Mouse (Mus musculus) heart, embryonic 11.5 days (tissue): ENCODE measurements around the gene Ring1. TPM values are rescaled to one million over a fixed set of nuclear protein-coding genes. Genes with fewer than 3 reads are reported as not detected.

Experiments used
- ATAC-seq: fragments of 200-750 bp; cut with Nextera tagmentation; replicated peaks from 2 replicates; pipeline ENCODE4 v1.8.0; 2017; ENCODE audit warnings: moderate library complexity; ENCODE audit not compliant: insufficient number of reproducible peaks, low FRiP score, low TSS enrichment
- H3K27ac ChIP-seq: fragments of 300-500 bp; sonication (generic); 2 replicates; pipeline ENCODE4 v1.5.1; 2014; ENCODE audit warnings: mild to moderate bottlenecking, low read depth, low read length
- H3K27me3 ChIP-seq: fragments of 300-500 bp; sonication (generic); 2 replicates; pipeline ENCODE4 v1.6.1; 2014; ENCODE audit warnings: mild to moderate bottlenecking, low read length, mixed read lengths; ENCODE audit not compliant: control insufficient read depth, insufficient read depth
- H3K36me3 ChIP-seq: fragments of 300-500 bp; sonication (generic); 2 replicates; pipeline ENCODE4 v1.6.1; 2014; ENCODE audit warnings: mild to moderate bottlenecking, low read length, moderate library complexity, mixed read lengths; ENCODE audit not compliant: control insufficient read depth, insufficient read depth
- H3K4me1 ChIP-seq: fragments of 300-500 bp; sonication (generic); 2 replicates; pipeline ENCODE4 v1.6.1; 2014; ENCODE audit warnings: low read length; ENCODE audit not compliant: control insufficient read depth, insufficient read depth
- H3K4me2 ChIP-seq: fragments of 300-500 bp; sonication (generic); 2 replicates; pipeline ENCODE4 v1.6.1; 2014; ENCODE audit warnings: mild to moderate bottlenecking, moderate library complexity
- H3K4me3 ChIP-seq: fragments of 300-500 bp; sonication (generic); 2 replicates; pipeline ENCODE4 v1.5.1; 2014; ENCODE audit warnings: low read depth, low read length
- H3K9ac ChIP-seq: fragments of 300-500 bp; sonication (generic); 2 replicates; pipeline ENCODE4 v1.6.1; 2014; ENCODE audit warnings: mild to moderate bottlenecking, low read depth, low read length, moderate library complexity
- H3K9me3 ChIP-seq: fragments of 300-500 bp; sonication (generic); replicated peaks from 2 replicates; pipeline ENCODE4 v1.6.1; 2016; ENCODE audit warnings: low read length; ENCODE audit not compliant: control insufficient read depth
- WGBS: fragments of 180-500 bp; shearing (Covaris S2); extraction: QIAGEN DNeasy Blood & Tissue Kit; methylation state at CpG from one replicate; pipeline ENCODE4 v1.1.7; 2014; ENCODE audit not compliant: insufficient replicate concordance; 5-methylcytosine and 5-hydroxymethylcytosine counted together
- polyA plus RNA-seq: library from polyadenylated mRNA; unstranded; fragments of >200 nt; fragmentation: Nextera tagmentation; extraction: Ambion mirVana; gene quantifications from 2 replicates; pipeline ENCODE4 v1.2.1, GENCODE M21; 2014

The Ring1 gene
- polyA plus RNA-seq, 1 experiment from 2014 or later: 3.9 TPM

- peak; percentile 74 for ATAC-seq
- no peaks in the 10 kb centered on the region for H3K9me3 ChIP-seq
- H3K4me3 ChIP-seq: peak within 1 kb of the TSS; percentile 91
- peak within 1 kb of the TSS; percentile 95 for H3K27ac ChIP-seq
- no peaks in the 10 kb centered on the region for H3K27me3 ChIP-seq
- H3K9ac ChIP-seq: peak within 1 kb of the TSS; percentile 98
- peaks cover 42% of the 10 kb centered on the region for H3K4me1 ChIP-seq
- WGBS: under 1% methylated on average over 88 of the region's 88 CpGs
- H3K36me3 ChIP-seq: peaks cover 20% of the 10 kb centered on the region
- H3K4me2 ChIP-seq: peak within 1 kb of the TSS; percentile 99
Measured at GRCm38 (mm10) chr17:34031465-34032173, 7.1 kb upstream of the Ring1 start, which contains the start of the genes Slc39a7 and Rxrb. Slc39a7 (minus strand) TSS chr17:34031682. Rxrb (plus strand) TSS chr17:34031812.

GRCm38 (mm10) chr17:34030861-34031326 lies 6.4 kb upstream of the Ring1 start:
- peak overlapping the region; percentile 91 for H3K4me3 ChIP-seq
- H3K4me1 ChIP-seq: peaks cover 48% of the 10 kb centered on the region
- H3K27me3 ChIP-seq: no peaks in the 10 kb centered on the region
- 0 out of 2 replicates have a peak, but pooled peaks have one; percentile 0 for ATAC-seq
- no peaks in the 10 kb centered on the region for H3K9me3 ChIP-seq
- peak overlapping the region; percentile 99 for H3K4me2 ChIP-seq
- 1% methylated on average over 20 of the region's 20 CpGs for WGBS
- peaks cover 16% of the 10 kb centered on the region for H3K36me3 ChIP-seq
- H3K9ac ChIP-seq: peak overlapping the region; percentile 98
- H3K27ac ChIP-seq: peak overlapping the region; percentile 95

- peak overlapping the region; percentile 91 for H3K4me3 ChIP-seq
- no peak for ATAC-seq
- H3K4me2 ChIP-seq: peak overlapping the region; percentile 99
- H3K4me1 ChIP-seq: peaks cover 56% of the 10 kb centered on the region
- peaks cover 15% of the 10 kb centered on the region for H3K36me3 ChIP-seq
- peak overlapping the region; percentile 98 for H3K9ac ChIP-seq
- H3K27me3 ChIP-seq: no peaks in the 10 kb centered on the region
- H3K27ac ChIP-seq: 0 out of 2 replicates have a peak overlapping the region, but pooled peaks have one; percentile 95
- 83% methylated on average over 21 of the region's 21 CpGs for WGBS
- H3K9me3 ChIP-seq: no peaks in the 10 kb centered on the region
Measured at GRCm38 (mm10) chr17:34029890-34030595, 5.6 kb upstream of the Ring1 start.

GRCm38 (mm10) chr17:34029150-34029889 lies 4.8 kb upstream of the Ring1 start:
- Histone ChIP-seq H3K36me3 (peaks cover 15% of the 10 kb centered on the region), H3K9me3 (no peaks in the 10 kb centered on the region), H3K27ac (no peak overlapping the region), H3K4me2 (peak overlapping the region; percentile 99), H3K4me3 (peak overlapping the region; percentile 91), H3K27me3 (no peaks in the 10 kb centered on the region), H3K9ac (no peak overlapping the region), H3K4me1 (peaks cover 56% of the 10 kb centered on the region)
- WGBS: 88% methylated on average over 18 of the region's 18 CpGs
- no peak for ATAC-seq

GRCm38 (mm10) chr17:34028501-34029149 lies 4.1 kb upstream of the Ring1 start:
- H3K9ac ChIP-seq: no peak overlapping the region
- peak overlapping the region; percentile 22; the same call in 1 of the 2 replicates for H3K27ac ChIP-seq
- H3K9me3 ChIP-seq: no peaks in the 10 kb centered on the region
- H3K4me3 ChIP-seq: 0 out of 2 replicates have a peak overlapping the region, but pooled peaks have one; percentile 4
- peaks cover 57% of the 10 kb centered on the region for H3K4me1 ChIP-seq
- WGBS: 70% methylated on average over 17 of the region's 17 CpGs
- H3K4me2 ChIP-seq: peak overlapping the region; percentile 97; the same call in 1 of the 2 replicates
- H3K36me3 ChIP-seq: peaks cover 15% of the 10 kb centered on the region
- ATAC-seq: no peak
- H3K27me3 ChIP-seq: no peaks in the 10 kb centered on the region

GRCm38 (mm10) chr17:34027656-34028223 lies 3.3 kb upstream of the Ring1 start, which contains the start of gene H2-Ke6:
H2-Ke6 (minus strand) TSS chr17:34028060.
- Histone ChIP-seq H3K27ac (peak within 1 kb of the TSS; percentile 73), H3K4me2 (peak within 1 kb of the TSS; percentile 97), H3K9ac (peak within 1 kb of the TSS; percentile 78), H3K9me3 (no peaks in the 10 kb centered on the region), H3K36me3 (peaks cover 17% of the 10 kb centered on the region), H3K4me1 (peaks cover 51% of the 10 kb centered on the region), H3K4me3 (peak within 1 kb of the TSS; percentile 71), H3K27me3 (no peaks in the 10 kb centered on the region)
- peak; percentile 81 for ATAC-seq
- under 1% methylated on average over 48 of the region's 49 CpGs for WGBS

- H3K4me1 ChIP-seq: peaks cover 47% of the 10 kb centered on the region
- WGBS: 10% methylated on average over 36 of the region's 36 CpGs
- H3K27ac ChIP-seq: peak overlapping the region; percentile 73
Measured at GRCm38 (mm10) chr17:34026917-34027655, 2.6 kb upstream of the Ring1 start.

More at GRCm38 (mm10) chr17:34026917-34027655, 2.6 kb upstream of the Ring1 start:
- Histone ChIP-seq H3K4me2 (peak overlapping the region; percentile 97), H3K4me3 (peak overlapping the region; percentile 71), H3K36me3 (peaks cover 19% of the 10 kb centered on the region), H3K27me3 (no peaks in the 10 kb centered on the region), H3K9me3 (no peaks in the 10 kb centered on the region), H3K9ac (peak overlapping the region; percentile 78)
- no peak for ATAC-seq
